Mouse (Mus musculus) spleen, adult 2 months (tissue): ENCODE measurements around the gene Vangl1.

Experiments
- CTCF ChIP-seq: fragments of 200-500 bp; IDR thresholded peaks from 2 replicates; pipeline ENCODE4 v1.5.1; 2011; ENCODE audit warnings: mild to moderate bottlenecking, inconsistent platforms; ENCODE audit not compliant: insufficient read depth, insufficient read length, insufficient replicate concordance; ENCODE audit errors: extremely low read depth
- POLR2A ChIP-seq: fragments of 200-500 bp; IDR thresholded peaks from 2 replicates; pipeline ENCODE4 v1.6.1; 2011; ENCODE audit warnings: low read depth, low read length, inconsistent platforms

- TF ChIP-seq POLR2A = no peak
- TF ChIP-seq CTCF = no peak
These were observed 951 bp upstream of the Vangl1 start for GRCm38 (mm10) chr3:102205458-102205830.
